Mouse (Mus musculus) lung, embryonic 15.5 days (tissue): ENCODE data around the gene Cysltr1. TPM values are rescaled to one million over a fixed set of nuclear protein-coding genes. Genes with fewer than 3 reads are reported as not detected.

Experiments
- ATAC-seq: fragments of 200-750 bp; cut with Nextera tagmentation; 2 replicates; pipeline ENCODE4 v1.8.0; 2017; ENCODE audit warnings: moderate number of reproducible peaks, borderline replicate concordance; ENCODE audit not compliant: low FRiP score, low TSS enrichment; ENCODE audit errors: extremely low read depth
- H3K27ac ChIP-seq: fragments of 300-500 bp; sonication (generic); 2 replicates; pipeline ENCODE4 v1.5.1; 2015; ENCODE audit warnings: moderate library complexity, mild to moderate bottlenecking, inconsistent platforms
- H3K27me3 ChIP-seq: fragments of 300-500 bp; sonication (generic); 2 replicates; pipeline ENCODE4 v1.6.1; 2015; ENCODE audit warnings: inconsistent platforms
- H3K36me3 ChIP-seq: fragments of 300-500 bp; sonication (generic); 2 replicates; pipeline ENCODE4 v1.6.1; 2015; ENCODE audit warnings: inconsistent platforms
- H3K4me1 ChIP-seq: fragments of 300-500 bp; sonication (generic); 2 replicates; pipeline ENCODE4 v1.6.1; 2015; ENCODE audit warnings: inconsistent platforms
- H3K4me2 ChIP-seq: fragments of 300-500 bp; sonication (generic); 2 replicates; pipeline ENCODE4 v1.6.1; 2015; ENCODE audit warnings: inconsistent platforms, mild to moderate bottlenecking, moderate library complexity
- H3K4me3 ChIP-seq: fragments of 300-500 bp; sonication (generic); 2 replicates; pipeline ENCODE4 v1.5.1; 2015; ENCODE audit warnings: mild to moderate bottlenecking, inconsistent platforms
- H3K9ac ChIP-seq: fragments of 300-500 bp; sonication (generic); 2 replicates; pipeline ENCODE4 v1.6.1; 2015; ENCODE audit warnings: inconsistent platforms
- H3K9me3 ChIP-seq: fragments of 300-500 bp; sonication (generic); 2 replicates; pipeline ENCODE4 v1.6.1; 2016; ENCODE audit warnings: inconsistent platforms
- WGBS: fragments of 180-500 bp; shearing (Covaris S2); methylation state at CpG from one replicate; pipeline ENCODE4 v1.1.7; 2015; 5-methylcytosine and 5-hydroxymethylcytosine counted together
- polyA plus RNA-seq: library from polyadenylated mRNA; unstranded; fragments of >200 nt; fragmentation: Nextera tagmentation; extraction: Ambion mirVana; gene quantifications from 2 replicates; pipeline ENCODE4 v1.2.1, GENCODE M21; 2015

Gene Cysltr1
- 3.5 and 4.9 TPM in 2 replicates for polyA plus RNA-seq

DNA sequence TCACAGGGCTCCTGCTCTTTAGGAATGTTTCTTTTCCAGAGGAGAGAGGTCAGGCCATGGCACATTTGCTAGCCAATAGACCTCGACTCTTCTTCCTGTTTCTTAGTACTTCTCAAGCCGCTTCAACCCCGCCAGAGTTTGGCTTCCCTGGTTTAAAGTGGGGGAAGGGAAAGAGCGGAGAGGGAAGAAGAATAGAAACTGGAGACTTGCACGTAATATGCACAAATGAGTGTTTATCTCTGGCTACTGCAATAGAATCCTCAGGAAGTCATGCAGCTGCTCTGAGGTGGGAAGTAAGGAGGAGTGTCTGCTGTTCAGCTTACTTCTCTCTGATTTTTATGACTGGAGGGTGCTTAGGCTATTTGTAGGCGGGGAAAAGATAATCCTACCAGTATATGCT lies at the start of gene Cysltr1:
Gene Cysltr1 (minus strand): TSS at position 294 of the 400 bp plus-strand sequence.
- peak within 1 kb of the TSS; percentile 44 for H3K4me2 ChIP-seq
- H3K4me3 ChIP-seq: peak within 1 kb of the TSS; percentile 18
- H3K4me1 ChIP-seq: 0 out of 2 replicates have a peak, but pooled peaks cover 6% of the 10 kb centered on the region
- ATAC-seq: peak; percentile 64; the same call in 1 of the 2 replicates
- no peaks in the 10 kb centered on the region for H3K9me3 ChIP-seq
- 14% methylated on average over 6 of the region's 6 CpGs for WGBS
- H3K27ac ChIP-seq: no peak within 1 kb of the TSS
- no peaks in the 10 kb centered on the region for H3K27me3 ChIP-seq
- no peak within 1 kb of the TSS for H3K9ac ChIP-seq
- H3K36me3 ChIP-seq: no peaks in the 10 kb centered on the region

DNA sequence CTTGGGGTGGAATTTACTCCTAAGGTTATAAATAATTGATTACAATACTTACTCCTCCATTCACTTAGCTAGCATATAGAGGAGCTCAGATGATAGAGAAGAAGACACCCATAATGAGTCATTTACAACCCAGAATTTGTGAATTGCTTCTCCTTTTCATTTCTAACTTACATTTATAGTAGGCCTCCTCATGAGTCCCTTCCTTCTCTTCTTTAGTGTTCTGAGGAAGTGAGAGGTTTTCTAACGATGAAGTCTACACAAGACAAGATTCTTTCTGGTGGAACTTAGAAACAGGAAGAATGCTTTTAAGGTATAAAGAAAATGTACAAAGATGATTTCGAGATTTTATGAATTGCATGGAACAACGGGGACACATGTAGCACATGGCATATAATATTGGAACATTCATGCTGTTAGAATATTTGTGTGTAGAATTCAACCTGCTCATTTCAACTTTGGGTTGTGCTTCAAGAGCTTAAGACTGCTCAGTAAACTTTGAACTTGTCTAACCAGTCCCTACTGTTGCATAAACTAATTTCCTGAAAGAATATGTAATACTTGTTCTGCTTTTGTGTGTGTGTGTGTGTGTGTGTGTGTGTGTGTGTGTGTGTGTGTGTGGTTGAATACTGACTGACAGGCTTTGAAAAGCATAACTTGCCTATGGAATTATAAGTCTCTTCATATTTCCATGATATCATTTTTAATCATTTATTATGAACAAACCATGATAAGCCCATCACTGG lies 31.5 kb upstream of the Cysltr1 start:
- H3K4me3 ChIP-seq: no peak overlapping the region
- H3K27ac ChIP-seq: no peak overlapping the region
- no peaks in the 10 kb centered on the region for H3K4me1 ChIP-seq
- H3K4me2 ChIP-seq: no peak overlapping the region
- no peak overlapping the region for H3K9ac ChIP-seq
- ATAC-seq: no peak
- no peaks in the 10 kb centered on the region for H3K36me3 ChIP-seq
- no peaks in the 10 kb centered on the region for H3K9me3 ChIP-seq
- WGBS: 73% methylated on average over 3 of the region's 3 CpGs
- no peaks in the 10 kb centered on the region for H3K27me3 ChIP-seq

GRCm38 (mm10) chrX:106633543-106633942 lies 30.1 kb upstream of the Cysltr1 start:
- no peak overlapping the region for H3K4me2 ChIP-seq
- no peak overlapping the region for H3K27ac ChIP-seq
- no peaks in the 10 kb centered on the region for H3K9me3 ChIP-seq
- H3K4me3 ChIP-seq: no peak overlapping the region
- H3K9ac ChIP-seq: no peak overlapping the region
- no peaks in the 10 kb centered on the region for H3K4me1 ChIP-seq
- H3K36me3 ChIP-seq: no peaks in the 10 kb centered on the region
- H3K27me3 ChIP-seq: no peaks in the 10 kb centered on the region
- no peak for ATAC-seq

DNA sequence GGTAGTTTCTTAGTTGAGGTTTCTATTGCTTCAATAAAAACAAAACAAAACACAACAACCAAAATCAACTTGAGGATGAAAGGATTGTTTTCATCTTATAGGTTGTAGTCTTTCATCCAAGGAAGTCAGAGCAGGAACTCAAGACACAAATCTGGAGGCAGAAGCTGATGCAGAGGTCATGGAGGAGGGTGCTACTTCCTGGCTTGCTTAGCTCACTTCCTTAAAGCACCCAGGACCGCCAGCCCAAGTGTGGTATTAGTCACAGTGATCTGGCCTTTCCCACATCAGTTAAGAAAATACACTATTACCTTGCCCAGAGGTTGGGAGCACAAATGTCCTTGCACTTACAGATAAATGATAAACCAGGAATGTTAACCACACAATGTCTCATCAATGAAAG lies 25.0 kb upstream of the Cysltr1 start:
- Histone ChIP-seq H3K9me3 (no peaks in the 10 kb centered on the region), H3K36me3 (no peaks in the 10 kb centered on the region), H3K4me2 (no peak overlapping the region), H3K27ac (no peak overlapping the region), H3K4me3 (no peak overlapping the region), H3K9ac (no peak overlapping the region), H3K27me3 (no peaks in the 10 kb centered on the region), H3K4me1 (no peaks in the 10 kb centered on the region)
- no peak for ATAC-seq
- 57% methylated on average over 1 of the region's 1 CpGs for WGBS

GRCm38 (mm10) chrX:106623667-106624066 lies 20.2 kb upstream of the Cysltr1 start:
- ATAC-seq: no peak; the same call in 1 of the 2 replicates
- Histone ChIP-seq H3K36me3 (no peaks in the 10 kb centered on the region), H3K4me3 (no peak overlapping the region), H3K9me3 (no peaks in the 10 kb centered on the region), H3K9ac (no peak overlapping the region), H3K27ac (no peak overlapping the region), H3K27me3 (no peaks in the 10 kb centered on the region), H3K4me2 (no peak overlapping the region), H3K4me1 (no peaks in the 10 kb centered on the region)
- WGBS: 29% methylated on average over 3 of the region's 3 CpGs

DNA sequence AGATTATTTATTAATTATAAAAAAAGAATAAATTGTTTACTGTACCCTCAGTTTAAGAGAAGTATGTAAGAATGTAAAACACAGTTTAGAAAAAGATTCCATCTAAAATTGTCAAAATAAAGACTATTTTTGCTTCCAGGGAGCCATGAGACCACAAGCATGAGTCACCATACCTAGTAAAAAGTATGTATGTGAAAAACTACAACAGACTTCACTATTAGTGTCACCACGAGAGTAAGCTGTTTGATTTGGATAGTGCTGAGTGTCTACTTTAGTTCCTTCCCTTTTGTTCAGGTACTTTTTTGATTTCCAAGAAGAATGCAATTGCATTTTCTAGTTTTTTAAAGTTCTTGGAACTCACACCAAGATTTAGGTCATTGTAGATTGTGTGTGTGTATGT lies 19.0 kb upstream of the Cysltr1 start:
- H3K4me3 ChIP-seq: no peak overlapping the region
- 69% methylated on average over 1 of the region's 1 CpGs for WGBS
- H3K4me1 ChIP-seq: no peaks in the 10 kb centered on the region
- ATAC-seq: no peak
- H3K9ac ChIP-seq: no peak overlapping the region
- no peak overlapping the region for H3K4me2 ChIP-seq
- no peaks in the 10 kb centered on the region for H3K36me3 ChIP-seq
- H3K27ac ChIP-seq: no peak overlapping the region
- H3K9me3 ChIP-seq: no peaks in the 10 kb centered on the region
- H3K27me3 ChIP-seq: no peaks in the 10 kb centered on the region

- H3K36me3 ChIP-seq: no peaks in the 10 kb centered on the region
- no peaks in the 10 kb centered on the region for H3K27me3 ChIP-seq
- H3K4me3 ChIP-seq: peak overlapping the region; percentile 18
- 13% methylated on average over 9 of the region's 9 CpGs for WGBS
- ATAC-seq: no peak; the same call in 1 of the 2 replicates
- H3K4me2 ChIP-seq: peak overlapping the region; percentile 44
- no peak overlapping the region for H3K27ac ChIP-seq
- no peak overlapping the region for H3K9ac ChIP-seq
- no peaks in the 10 kb centered on the region for H3K9me3 ChIP-seq
- H3K4me1 ChIP-seq: 0 out of 2 replicates have a peak, but pooled peaks cover 6% of the 10 kb centered on the region
These were observed 763 bp downstream of the Cysltr1 start for GRCm38 (mm10) chrX:106602574-106603258.

GRCm38 (mm10) chrX:106595904-106596303 lies 7.6 kb downstream of the Cysltr1 start:
- no peak overlapping the region for H3K4me3 ChIP-seq
- ATAC-seq: no peak

GRCm38 (mm10) chrX:106593914-106594313 lies 9.6 kb downstream of the Cysltr1 start:
- no peak overlapping the region for H3K4me2 ChIP-seq
- no peak overlapping the region for H3K4me3 ChIP-seq
- no peak for ATAC-seq
- no peaks in the 10 kb centered on the region for H3K36me3 ChIP-seq
- H3K4me1 ChIP-seq: no peaks in the 10 kb centered on the region
- H3K27ac ChIP-seq: no peak overlapping the region
- H3K9ac ChIP-seq: no peak overlapping the region
- no peaks in the 10 kb centered on the region for H3K9me3 ChIP-seq
- no peaks in the 10 kb centered on the region for H3K27me3 ChIP-seq

More at GRCm38 (mm10) chrX:106595904-106596303, 7.6 kb downstream of the Cysltr1 start:
- H3K27ac ChIP-seq: no peak overlapping the region
- no peaks in the 10 kb centered on the region for H3K9me3 ChIP-seq
- no peaks in the 10 kb centered on the region for H3K36me3 ChIP-seq
- no peak overlapping the region for H3K9ac ChIP-seq
- 74% methylated on average over 1 of the region's 1 CpGs for WGBS
- H3K4me2 ChIP-seq: no peak overlapping the region
- H3K4me1 ChIP-seq: no peaks in the 10 kb centered on the region
- no peaks in the 10 kb centered on the region for H3K27me3 ChIP-seq

GRCm38 (mm10) chrX:106582886-106583285 lies 20.6 kb downstream of the Cysltr1 start, which contains the start of gene Gm5127:
Gene Gm5127, plus strand, starts transcription at chrX:106583186.
- Histone ChIP-seq H3K36me3 (no peaks in the 10 kb centered on the region), H3K27ac (no peak within 1 kb of the TSS), H3K4me3 (no peak within 1 kb of the TSS), H3K4me1 (no peaks in the 10 kb centered on the region), H3K27me3 (no peaks in the 10 kb centered on the region), H3K9ac (no peak within 1 kb of the TSS), H3K9me3 (no peaks in the 10 kb centered on the region), H3K4me2 (no peak within 1 kb of the TSS)
- 39% methylated on average over 3 of the region's 3 CpGs for WGBS
- no peak for ATAC-seq

GRCm38 (mm10) chrX:106582197-106582596 lies 21.3 kb downstream of the Cysltr1 start:
- H3K36me3 ChIP-seq: no peaks in the 10 kb centered on the region
- WGBS: 41% methylated on average over 2 of the region's 2 CpGs
- no peaks in the 10 kb centered on the region for H3K9me3 ChIP-seq
- no peak overlapping the region for H3K4me3 ChIP-seq
- H3K27me3 ChIP-seq: no peaks in the 10 kb centered on the region
- no peaks in the 10 kb centered on the region for H3K4me1 ChIP-seq
- H3K4me2 ChIP-seq: no peak overlapping the region
- no peak for ATAC-seq
- no peak overlapping the region for H3K9ac ChIP-seq
- no peak overlapping the region for H3K27ac ChIP-seq

DNA sequence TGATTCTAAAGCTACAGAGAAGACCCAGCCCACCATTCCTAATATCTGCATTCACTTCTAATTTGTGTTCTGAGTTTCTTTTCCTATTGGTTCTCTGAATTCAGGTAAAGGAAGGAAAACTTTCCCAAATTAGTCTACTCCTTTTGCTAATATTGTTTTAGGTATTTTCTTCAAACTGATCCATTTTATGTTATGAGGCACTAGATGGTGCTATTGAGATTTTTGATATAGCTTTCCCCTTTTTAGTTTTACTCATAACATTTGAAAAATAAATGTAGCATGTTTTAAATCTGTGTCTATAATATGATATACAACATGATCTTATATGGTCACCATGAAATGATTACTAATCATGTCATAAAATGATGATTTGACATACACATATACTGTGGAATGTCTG lies 23.1 kb downstream of the Cysltr1 start:
- no peaks in the 10 kb centered on the region for H3K27me3 ChIP-seq
- H3K27ac ChIP-seq: no peak overlapping the region
- no peaks in the 10 kb centered on the region for H3K36me3 ChIP-seq
- ATAC-seq: no peak
- H3K4me1 ChIP-seq: no peaks in the 10 kb centered on the region
- H3K4me2 ChIP-seq: no peak overlapping the region
- no peaks in the 10 kb centered on the region for H3K9me3 ChIP-seq
- H3K4me3 ChIP-seq: no peak overlapping the region
- no peak overlapping the region for H3K9ac ChIP-seq
